Mouse (Mus musculus) gastrocnemius, adult 8-10 months (tissue): ENCODE measurements at regions not wholly inside any gene's neighbourhood (a gene's known extent, or its start where the extent isn't known, plus 50 kb on each side); places are given as distances from the start of the nearest gene placed in this dataset.
"Not testable (repeated sequence)": the region's sequence is repeated elsewhere in the genome, so short reads cannot be mapped to it uniquely, and the experiment has no call there.

Experiments
- DNase-seq, 2 experiments: peaks; one replicate each; pipeline ENCODE4 v3.0.0; 2022; ENCODE audit warnings: low spot score in 2 of 2

- no peak for DNase-seq
These were observed 94.9 kb upstream of the Max start for GRCm38 (mm10) chr12:77056748-77057370.

- no peak for DNase-seq
These were observed 92.7 kb upstream of the Max start for GRCm38 (mm10) chr12:77054700-77055099.

- no peak for DNase-seq
These were observed 92.2 kb upstream of the Max start for GRCm38 (mm10) chr12:77054211-77054610.

- DNase-seq = peak; percentile 18 to 30
These were observed 90.9 kb upstream of the Max start for GRCm38 (mm10) chr12:77052853-77053252.

- DNase-seq = no peak
These were observed 86.4 kb upstream of the Max start for GRCm38 (mm10) chr12:77048380-77048779.

GRCm38 (mm10) chr12:77047273-77047672 lies 85.3 kb upstream of the Max start:
- DNase-seq = no peak

GRCm38 (mm10) chr12:77045956-77046355 lies 84.0 kb upstream of the Max start:
- DNase-seq = no peak

GRCm38 (mm10) chr12:77045356-77045755 lies 83.4 kb upstream of the Max start:
- no peak for DNase-seq

GRCm38 (mm10) chr12:77042356-77042755 lies 80.4 kb upstream of the Max start:
- no peak for DNase-seq

GRCm38 (mm10) chr12:77041141-77041540 lies 79.1 kb upstream of the Max start:
- DNase-seq = no peak

- DNase-seq = no peak
These were observed 77.9 kb upstream of the Max start for GRCm38 (mm10) chr12:77039953-77040305.

GRCm38 (mm10) chr12:77039295-77039952 lies 77.4 kb upstream of the Max start:
- DNase-seq = peak in 1 of 2 experiments; percentile 15

GRCm38 (mm10) chr12:77035676-77036075 lies 73.7 kb upstream of the Max start:
- DNase-seq = no peak

GRCm38 (mm10) chr12:77031448-77031847 lies 69.4 kb upstream of the Max start:
- no peak for DNase-seq

GRCm38 (mm10) chr12:77025431-77025879 lies 63.5 kb upstream of the Max start:
- DNase-seq = no peak

GRCm38 (mm10) chr12:77022538-77022937 lies 60.5 kb upstream of the Max start:
- no peak for DNase-seq

GRCm38 (mm10) chr12:77021881-77022280 lies 59.9 kb upstream of the Max start:
- no peak for DNase-seq

- peak; percentile 37 to 51 for DNase-seq
These were observed 57.9 kb upstream of the Max start for GRCm38 (mm10) chr12:77019708-77020511.

- not testable (repeated sequence) for DNase-seq
These were observed 57.1 kb upstream of the Max start for GRCm38 (mm10) chr12:77019148-77019547.

- no peak for DNase-seq
These were observed 56.4 kb upstream of the Max start for GRCm38 (mm10) chr12:77018373-77018772.

- DNase-seq = no peak
These were observed 52.9 kb upstream of the Max start for GRCm38 (mm10) chr12:77014908-77015307.
